Mouse (Mus musculus) forebrain, embryonic 14.5 days (tissue): Measurements from ENCODE around the gene Cd52. TPM values are rescaled to one million over a fixed set of nuclear protein-coding genes. Genes with fewer than 3 reads are reported as not detected.
"Not testable (repeated sequence)": the region's sequence is repeated elsewhere in the genome, so short reads cannot be mapped to it uniquely, and the experiment has no call there.

Experiments
- ATAC-seq: fragments of 200-750 bp; cut with Nextera tagmentation; 2 replicates; pipeline ENCODE4 v1.8.0; 2017; ENCODE audit warnings: mild to moderate bottlenecking, moderate library complexity
- DNase-seq: peaks from one replicate; pipeline ENCODE4 v3.0.0-alpha.2; 2015; ENCODE audit warnings: low spot score
- H3K27ac ChIP-seq: fragments of 300-500 bp; sonication (generic); 2 replicates; pipeline ENCODE4 v1.5.1; 2014; ENCODE audit warnings: low read depth, mild to moderate bottlenecking, control low read depth, low read length, moderate library complexity
- H3K27me3 ChIP-seq: fragments of 300-500 bp; sonication (generic); replicated peaks from 2 replicates; pipeline ENCODE4 v1.6.1; 2014; ENCODE audit warnings: low read length, control low read depth, mixed read lengths; ENCODE audit not compliant: control insufficient read depth, insufficient read depth
- H3K36me3 ChIP-seq: fragments of 300-500 bp; sonication (generic); 2 replicates; pipeline ENCODE4 v1.6.1; 2014; ENCODE audit warnings: low read length, control low read depth; ENCODE audit not compliant: control insufficient read depth, insufficient read depth
- H3K4me1 ChIP-seq: fragments of 300-500 bp; sonication (generic); 2 replicates; pipeline ENCODE4 v1.6.1; 2014; ENCODE audit warnings: antibody characterized with exemption, low read length, control low read depth; ENCODE audit not compliant: control insufficient read depth, insufficient read depth
- H3K4me2 ChIP-seq: fragments of 300-500 bp; sonication (generic); 2 replicates; pipeline ENCODE4 v1.6.1; 2014; ENCODE audit warnings: mild to moderate bottlenecking, control low read depth, low read length
- H3K4me3 ChIP-seq: fragments of 300-500 bp; sonication (generic); 2 replicates; pipeline ENCODE4 v1.5.1; 2014; ENCODE audit warnings: low read depth, low read length, control low read depth
- H3K9ac ChIP-seq: fragments of 300-500 bp; sonication (generic); 2 replicates; pipeline ENCODE4 v1.6.1; 2014; ENCODE audit warnings: mild to moderate bottlenecking, low read length, control low read depth, moderate library complexity
- H3K9me3 ChIP-seq: fragments of 300-500 bp; sonication (generic); replicated peaks from 2 replicates; pipeline ENCODE4 v1.6.1; 2016; ENCODE audit warnings: low read length, control low read depth, mixed read lengths; ENCODE audit not compliant: control insufficient read depth
- WGBS: fragments of 180-500 bp; shearing (Covaris S2); extraction: QIAGEN DNeasy Blood & Tissue Kit; methylation state at CpG from one replicate; pipeline ENCODE4 v1.1.7; 2014; 5-methylcytosine and 5-hydroxymethylcytosine counted together
- polyA plus RNA-seq: library from polyadenylated mRNA; unstranded; fragments of >200 nt; fragmentation: Nextera tagmentation; extraction: Ambion mirVana; gene quantifications from 2 replicates; pipeline ENCODE4 v1.2.1, GENCODE M21; 2014

The Cd52 gene
- polyA plus RNA-seq: 1.3 and 2.3 TPM in 2 replicates

GRCm38 (mm10) chr4:134094923-134095547, at the start of gene Cd52:
Cd52 (minus strand) TSS chr4:134095082.
- H3K27me3 ChIP-seq: no peaks in the 10 kb centered on the region
- ATAC-seq (no peak), DNase-seq (no peak)
- no peak within 1 kb of the TSS for H3K4me2 ChIP-seq
- H3K9ac ChIP-seq: no peak within 1 kb of the TSS
- H3K36me3 ChIP-seq: no peaks in the 10 kb centered on the region
- WGBS: 71% methylated on average over 3 of the region's 3 CpGs
- no peaks in the 10 kb centered on the region for H3K4me1 ChIP-seq
- H3K9me3 ChIP-seq: no peaks in the 10 kb centered on the region
- no peak within 1 kb of the TSS for H3K27ac ChIP-seq
- no peak within 1 kb of the TSS for H3K4me3 ChIP-seq

GRCm38 (mm10) chr4:134144297-134144696, 49.4 kb upstream of the Cd52 start:
- not testable (repeated sequence) for H3K27me3 ChIP-seq, H3K4me3 ChIP-seq, H3K9ac ChIP-seq, H3K4me2 ChIP-seq, ATAC-seq, DNase-seq, H3K27ac ChIP-seq, H3K4me1 ChIP-seq, H3K9me3 ChIP-seq
- H3K36me3 ChIP-seq: peaks cover 20% of the 10 kb centered on the region
- 97% methylated on average over 5 of the region's 5 CpGs for WGBS

- H3K27me3 ChIP-seq: no peaks in the 10 kb centered on the region
- WGBS: 82% methylated on average over 2 of the region's 2 CpGs
- H3K9ac ChIP-seq: no peak overlapping the region
- H3K36me3 ChIP-seq: peaks cover 10% of the 10 kb centered on the region; the same call in 1 of the 2 replicates
- H3K27ac ChIP-seq: no peak overlapping the region
- no peak overlapping the region for H3K4me2 ChIP-seq
- DNase-seq: no peak
- no peak overlapping the region for H3K4me3 ChIP-seq
- H3K9me3 ChIP-seq: no peaks in the 10 kb centered on the region
- no peaks in the 10 kb centered on the region for H3K4me1 ChIP-seq
- ATAC-seq: no peak
Observed at GRCm38 (mm10) chr4:134138857-134139256, 44.0 kb upstream of the Cd52 start.

GRCm38 (mm10) chr4:134136280-134136926, 41.5 kb upstream of the Cd52 start:
- 75% methylated on average over 3 of the region's 3 CpGs for WGBS

GRCm38 (mm10) chr4:134132519-134133095, 37.7 kb upstream of the Cd52 start:
- Histone ChIP-seq H3K4me1 (peaks cover 7% of the 10 kb centered on the region), H3K4me3 (no peak overlapping the region), H3K27ac (no peak overlapping the region), H3K36me3 (peaks cover 15% of the 10 kb centered on the region), H3K9ac (no peak overlapping the region), H3K9me3 (no peaks in the 10 kb centered on the region), H3K4me2 (no peak overlapping the region), H3K27me3 (no peaks in the 10 kb centered on the region)
- ATAC-seq (no peak), DNase-seq (no peak)
- 91% methylated on average over 8 of the region's 8 CpGs for WGBS

More at GRCm38 (mm10) chr4:134136280-134136926, 41.5 kb upstream of the Cd52 start:
- no peak for DNase-seq
- Histone ChIP-seq H3K9me3 (no peaks in the 10 kb centered on the region), H3K27ac (no peak overlapping the region), H3K4me2 (no peak overlapping the region), H3K4me3 (no peak overlapping the region), H3K36me3 (peaks cover 4% of the 10 kb centered on the region), H3K9ac (no peak overlapping the region), H3K4me1 (no peaks in the 10 kb centered on the region), H3K27me3 (no peaks in the 10 kb centered on the region)
- ATAC-seq: no peak

DNA sequence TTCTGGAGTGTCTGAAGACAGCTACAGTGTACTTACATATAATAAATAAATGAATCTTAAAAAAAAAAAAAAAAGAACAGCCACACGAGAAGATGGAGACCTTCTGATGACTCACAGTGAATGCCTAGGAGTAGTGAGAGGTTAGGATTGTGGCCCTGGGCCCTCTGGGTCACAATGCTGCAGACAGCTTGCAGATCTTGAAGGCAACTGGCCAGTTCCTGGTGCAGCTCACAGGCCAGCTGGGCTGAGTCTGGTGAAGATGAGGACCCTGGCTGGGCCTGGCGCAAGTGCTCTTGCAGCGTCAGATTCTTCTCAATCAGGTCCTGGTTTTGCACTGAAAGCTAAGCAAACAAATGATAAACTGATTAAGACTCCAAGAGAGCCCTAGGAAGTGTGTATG, 37.2 kb upstream of the Cd52 start:
- WGBS: 89% methylated on average over 3 of the region's 3 CpGs
- peaks cover 10% of the 10 kb centered on the region for H3K4me1 ChIP-seq
- H3K27ac ChIP-seq: no peak overlapping the region
- H3K4me2 ChIP-seq: no peak overlapping the region
- H3K27me3 ChIP-seq: no peaks in the 10 kb centered on the region
- H3K9me3 ChIP-seq: no peaks in the 10 kb centered on the region
- ATAC-seq (no peak), DNase-seq (no peak)
- no peak overlapping the region for H3K9ac ChIP-seq
- no peak overlapping the region for H3K4me3 ChIP-seq
- peaks cover 12% of the 10 kb centered on the region for H3K36me3 ChIP-seq

DNA sequence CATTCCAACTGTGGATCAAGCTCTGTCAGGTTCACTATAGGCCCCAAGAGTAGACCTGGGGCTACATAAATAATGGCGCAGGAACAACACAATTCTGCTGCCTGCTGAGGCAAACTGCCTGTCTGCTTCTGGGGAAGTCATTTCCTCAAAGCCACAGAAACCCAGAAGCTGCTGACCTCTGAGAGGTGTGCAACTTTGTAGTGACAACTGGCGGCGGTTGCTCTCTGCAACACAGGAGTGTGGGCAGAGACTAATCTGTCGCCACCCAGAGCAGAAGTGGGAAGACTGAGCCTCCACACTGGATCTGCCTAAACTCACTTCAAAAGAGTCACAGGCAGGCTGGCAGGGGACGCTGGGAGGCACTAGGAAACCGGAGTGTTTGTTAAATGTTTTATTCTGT, 34.6 kb upstream of the Cd52 start:
- Histone ChIP-seq H3K4me3 (peak overlapping the region; percentile 82; the same call in 1 of the 2 replicates), H3K9ac (peak overlapping the region; percentile 88; the same call in 1 of the 2 replicates), H3K36me3 (peaks cover 12% of the 10 kb centered on the region), H3K4me1 (peaks cover 10% of the 10 kb centered on the region), H3K4me2 (peak overlapping the region; percentile 76), H3K27me3 (no peaks in the 10 kb centered on the region), H3K27ac (no peak overlapping the region; the same call in 1 of the 2 replicates), H3K9me3 (no peaks in the 10 kb centered on the region)
- 58% methylated on average over 6 of the region's 6 CpGs for WGBS
- ATAC-seq (no peak), DNase-seq (no peak)

DNA sequence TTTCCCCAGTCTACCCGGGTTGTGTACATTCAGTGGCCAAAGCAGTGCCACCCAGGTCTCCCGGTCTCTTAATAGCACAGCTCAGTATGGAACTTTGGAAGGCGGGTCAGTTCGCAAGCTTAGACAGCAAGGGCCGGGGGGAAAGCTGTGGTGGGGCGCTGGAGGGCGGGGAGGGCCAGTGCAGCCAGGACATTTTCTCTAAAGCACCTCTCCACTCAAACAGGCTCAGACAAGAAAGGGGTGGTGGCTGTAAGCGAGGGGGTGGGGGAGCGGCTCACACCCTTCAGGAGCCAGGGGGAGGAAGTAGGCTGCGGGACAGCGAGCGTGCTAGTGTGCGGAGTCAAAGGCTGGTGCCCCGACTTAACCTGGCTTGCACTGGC, 34.1 kb upstream of the Cd52 start:
- H3K27me3 ChIP-seq: no peaks in the 10 kb centered on the region
- H3K27ac ChIP-seq: peak overlapping the region; percentile 74; the same call in 1 of the 2 replicates
- H3K9ac ChIP-seq: peak overlapping the region; percentile 88
- H3K9me3 ChIP-seq: no peaks in the 10 kb centered on the region
- ATAC-seq: peak; percentile 49; the same call in 1 of the 2 replicates
- WGBS: 8% methylated on average over 14 of the region's 14 CpGs
- DNase-seq: no peak
- H3K4me3 ChIP-seq: peak overlapping the region; percentile 82
- H3K4me2 ChIP-seq: peak overlapping the region; percentile 76
- peaks cover 12% of the 10 kb centered on the region for H3K36me3 ChIP-seq
- H3K4me1 ChIP-seq: peaks cover 10% of the 10 kb centered on the region
